Mouse (Mus musculus): ENCODE results near the gene Cmah.
A peak's percentile ranks its signal among the peaks of the same experiment; 100 is the strongest.

Cmah gene

DNA sequence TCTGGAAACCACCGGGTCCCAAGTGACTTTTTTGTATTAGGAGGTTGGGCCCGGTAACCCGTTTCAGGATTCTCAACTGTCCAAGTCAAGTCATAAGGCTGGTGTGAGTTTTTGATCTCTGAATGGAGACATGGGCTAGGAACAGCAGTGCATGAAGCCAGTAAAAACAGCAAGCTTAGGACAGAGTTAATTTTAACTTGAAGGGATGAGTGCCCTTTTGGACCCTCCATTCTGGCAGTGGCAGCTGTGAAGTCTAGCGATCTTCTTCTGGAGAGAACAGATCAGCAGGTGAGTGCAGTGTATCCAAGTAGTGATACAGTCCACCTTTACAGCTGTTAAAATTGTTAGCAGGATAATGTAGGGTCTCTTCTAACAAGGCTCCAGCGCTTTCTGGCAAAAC, at the start of gene Cmah:
Gene Cmah (plus strand): TSS at position 204 of the 400 bp plus-strand sequence.
- DNase-seq (ENCODE audit: low read depth, low spot score): no peak

GRCm38 (mm10) chr13:24279407-24279761, 47.8 kb upstream of the Cmah start:
- DNase-seq (ENCODE audit: low read depth, low spot score): no peak

GRCm38 (mm10) chr13:24279762-24280438, 47.3 kb upstream of the Cmah start:
- no peak for DNase-seq (ENCODE audit: low read depth, low spot score)

DNA sequence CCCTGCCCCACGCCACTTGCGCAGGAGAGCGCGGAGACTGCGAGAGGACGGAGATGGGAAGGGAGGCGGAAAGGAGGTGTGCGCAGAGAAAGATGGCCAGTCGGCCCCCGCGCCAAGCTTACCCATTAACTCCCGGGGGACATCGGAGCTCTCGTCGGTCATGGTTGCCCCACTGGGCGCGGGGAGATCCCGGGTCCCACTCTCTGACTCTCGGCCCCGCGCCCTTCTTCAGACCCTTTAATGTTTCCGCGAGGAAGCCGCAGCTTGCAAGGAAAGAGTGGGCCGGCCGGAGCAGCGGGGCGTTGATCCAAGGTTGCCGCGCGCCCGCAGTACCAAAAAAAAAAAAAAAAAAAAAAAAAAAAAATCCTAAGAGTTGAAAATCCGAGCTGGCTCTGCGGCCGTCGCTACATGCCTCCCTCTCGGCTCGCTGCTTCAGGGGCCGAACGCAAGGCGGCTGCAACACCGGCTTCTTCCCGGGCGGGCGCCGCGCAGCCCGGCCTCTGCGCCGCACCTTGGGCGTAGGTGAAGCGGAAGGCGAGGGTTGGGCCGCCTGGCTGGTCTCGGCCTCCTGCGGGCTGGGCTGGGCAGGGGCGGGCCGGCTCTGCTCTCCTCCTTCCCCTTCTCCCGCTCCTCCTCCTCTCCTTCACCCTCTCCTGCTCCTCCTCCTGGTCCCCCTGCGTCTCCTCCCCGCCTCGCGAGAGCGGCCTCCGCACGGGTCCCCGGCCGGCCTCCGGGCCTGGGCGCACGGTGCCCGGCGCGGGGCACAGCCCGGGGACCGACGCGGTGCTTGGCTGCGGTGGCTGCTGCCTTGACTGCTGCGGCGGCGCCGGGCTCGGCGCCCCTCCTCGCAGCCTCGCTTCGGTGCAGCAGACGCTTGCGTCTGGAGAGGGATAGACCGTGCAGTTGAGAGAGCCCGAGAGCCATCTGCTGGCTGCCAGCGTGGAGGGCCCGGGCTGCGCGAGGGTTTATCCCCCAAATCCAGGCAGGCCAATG, 46.5 kb upstream of the Cmah start, which contains the start of gene Carmil1:
Gene Carmil1 (minus strand): TSS at position 357 of the 993 bp plus-strand sequence.
- DNase-seq (ENCODE audit: low read depth, low spot score): peak; percentile 74

GRCm38 (mm10) chr13:24287381-24287780, 39.8 kb upstream of the Cmah start:
- no peak for DNase-seq (ENCODE audit: low read depth, low spot score)

DNA sequence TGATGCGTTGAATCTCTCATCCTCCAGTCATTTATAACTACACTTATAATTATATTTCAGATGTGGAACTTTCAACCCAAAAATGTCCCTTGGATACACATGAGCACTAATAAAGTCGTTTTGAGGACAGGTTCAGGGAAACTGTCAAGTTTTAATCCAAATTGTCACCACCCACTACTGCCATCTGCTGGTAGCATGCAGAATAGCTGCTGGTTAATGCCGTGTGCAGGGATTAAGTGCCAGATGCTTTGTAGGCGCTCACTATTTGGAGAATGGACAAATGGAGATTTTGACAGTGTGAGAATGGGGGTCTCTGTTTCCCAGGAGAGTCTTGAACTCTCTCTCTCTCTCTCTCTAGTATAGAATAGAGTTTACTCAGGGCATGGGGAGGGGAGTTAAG, 30.0 kb upstream of the Cmah start:
- peak; percentile 56 for DNase-seq (ENCODE audit: low read depth, low spot score)

GRCm38 (mm10) chr13:24305486-24305885, 21.7 kb upstream of the Cmah start:
- no peak for DNase-seq (ENCODE audit: low read depth, low spot score)

GRCm38 (mm10) chr13:24306248-24306647, 21.0 kb upstream of the Cmah start:
- DNase-seq (ENCODE audit: low read depth, low spot score): no peak

GRCm38 (mm10) chr13:24311011-24311940, 15.9 kb upstream of the Cmah start:
- no peak for DNase-seq (ENCODE audit: low read depth, low spot score)

- DNase-seq (ENCODE audit: low read depth, low spot score): no peak
Measured at GRCm38 (mm10) chr13:24316563-24316962, 10.6 kb upstream of the Cmah start.

DNA sequence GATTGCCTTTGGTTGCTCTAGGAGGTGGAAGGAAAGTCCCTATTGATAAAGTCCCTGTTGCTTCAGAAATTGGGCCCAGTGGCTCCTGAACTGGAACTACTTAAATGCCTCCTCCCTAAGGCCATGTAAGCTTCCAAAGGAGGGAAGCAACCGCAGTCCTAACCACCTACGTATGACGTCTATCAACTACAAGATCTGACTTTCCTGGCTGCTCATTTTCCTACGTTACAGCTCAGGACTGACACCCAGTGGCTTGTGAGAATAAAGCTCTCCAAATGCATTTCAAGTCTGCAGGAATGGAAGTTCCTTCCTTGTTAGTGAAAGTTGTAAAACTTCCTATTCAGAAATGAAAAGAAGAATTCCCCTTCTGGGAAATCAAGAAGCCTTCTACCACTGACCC, 8.6 kb upstream of the Cmah start:
- peak; percentile 30 for DNase-seq (ENCODE audit: low read depth, low spot score)

DNA sequence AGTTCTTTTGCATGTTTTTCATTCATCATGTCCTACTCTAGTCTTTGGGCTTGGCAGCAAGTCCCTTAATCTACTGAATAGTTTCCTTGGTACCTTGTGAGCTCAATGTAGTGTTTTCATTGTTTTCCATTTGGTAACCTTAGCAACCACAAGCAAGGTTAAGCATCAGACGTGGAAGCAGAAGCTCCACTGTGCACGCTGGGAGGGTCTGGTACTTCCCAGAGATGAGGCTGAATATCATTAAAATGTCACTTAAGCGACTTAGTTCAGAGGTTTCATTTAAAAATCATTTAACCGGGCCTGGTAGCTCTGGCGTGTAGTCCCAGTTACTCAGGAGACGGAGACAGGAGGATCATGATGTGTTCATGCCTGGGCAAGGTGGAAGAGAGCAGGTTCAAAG, 5.9 kb upstream of the Cmah start:
- DNase-seq (ENCODE audit: low read depth, low spot score): no peak

- DNase-seq (ENCODE audit: low read depth, low spot score): no peak
Measured at GRCm38 (mm10) chr13:24328036-24328817, 1.0 kb downstream of the Cmah start.

- no peak for DNase-seq (ENCODE audit: low read depth, low spot score)
Measured at GRCm38 (mm10) chr13:24330128-24330527, 2.9 kb downstream of the Cmah start.

GRCm38 (mm10) chr13:24330836-24331523, 3.8 kb downstream of the Cmah start:
- no peak for DNase-seq (ENCODE audit: low read depth, low spot score)

- DNase-seq (ENCODE audit: low read depth, low spot score): no peak
Measured at GRCm38 (mm10) chr13:24332537-24332936, 5.3 kb downstream of the Cmah start.

GRCm38 (mm10) chr13:24336818-24337217, 9.6 kb downstream of the Cmah start:
- DNase-seq (ENCODE audit: low read depth, low spot score): no peak

- DNase-seq (ENCODE audit: low read depth, low spot score): peak; percentile 30
Measured at GRCm38 (mm10) chr13:24337874-24338273, 10.7 kb downstream of the Cmah start.

GRCm38 (mm10) chr13:24338343-24338861, 11.2 kb downstream of the Cmah start:
- no peak for DNase-seq (ENCODE audit: low read depth, low spot score)

DNA sequence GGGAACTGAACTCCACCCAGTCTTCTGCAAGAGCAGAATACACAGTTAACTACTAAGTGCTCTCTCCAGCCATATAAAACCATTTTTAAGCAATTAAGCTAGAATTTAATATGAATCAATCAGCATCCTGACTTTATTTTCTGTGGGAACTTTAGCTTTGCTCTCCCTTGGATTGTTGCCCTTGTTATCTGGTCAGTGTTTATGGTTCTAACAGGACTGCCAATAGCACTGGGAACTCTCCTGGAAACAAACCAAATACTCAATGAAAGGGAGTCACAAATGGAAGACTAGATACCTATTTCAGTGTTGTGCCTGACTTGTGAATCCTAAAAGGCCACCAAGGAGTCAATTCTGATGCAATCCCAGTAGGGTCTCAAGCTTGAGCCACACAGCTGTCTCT, 12.7 kb downstream of the Cmah start:
- no peak for DNase-seq (ENCODE audit: low read depth, low spot score)
